Mouse (Mus musculus): ENCODE results near the gene Calml4. TPM values are rescaled to one million over a fixed set of nuclear protein-coding genes. Genes with fewer than 3 reads are reported as not detected.

Calml4 gene
- polyA plus RNA-seq (2015; fragmentation: Nextera tagmentation; extraction: Ambion mirVana), result 55.5 and 58.4 TPM in 2 replicates

DNA sequence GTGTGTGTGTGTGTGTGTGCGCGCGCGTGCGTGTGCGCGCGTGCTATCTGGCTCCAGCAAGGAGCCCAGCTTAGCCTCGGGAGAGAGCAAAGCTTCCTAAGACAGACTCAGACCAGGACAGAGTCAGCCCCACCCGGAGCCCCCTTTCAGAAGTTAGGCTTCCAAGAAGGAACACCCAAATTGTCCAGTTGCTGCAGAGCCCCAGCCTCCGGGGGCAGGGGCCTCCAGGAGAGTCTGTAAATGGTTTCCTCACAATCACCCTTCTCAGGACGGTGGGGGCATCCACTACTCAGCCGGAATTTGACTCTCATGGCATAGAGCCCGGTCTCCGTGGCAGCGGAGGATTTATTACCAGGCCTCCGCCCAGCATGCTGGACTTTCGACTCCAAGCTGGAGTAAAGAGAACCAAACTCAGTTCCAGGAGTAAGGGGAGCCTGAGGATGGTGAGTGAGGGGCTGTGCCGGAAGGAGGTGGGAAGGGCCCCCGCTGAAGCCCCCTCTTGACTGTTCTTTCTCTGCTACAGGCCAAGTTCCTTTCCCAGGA is at the start of gene Calml4:
Calml4 (plus strand) TSS at position 362 of the 543 bp plus-strand sequence.
- Histone ChIP-seq H3K9ac (no peak within 1 kb of the TSS), H3K36me3 (no peaks in the 10 kb centered on the region), H3K27ac (peak within 1 kb of the TSS; percentile 83), H3K9me3 (no peaks in the 10 kb centered on the region), H3K4me3 (replicated peaks) (peak within 1 kb of the TSS; percentile 25), H3K4me1 (peaks cover 28% of the 10 kb centered on the region), H3K27me3 (replicated peaks) (no peaks in the 10 kb centered on the region), H3K4me2 (peak within 1 kb of the TSS; percentile 46)
- peak; percentile 59 for ATAC-seq (ENCODE audit: insufficient read depth, low FRiP score, low read depth)
- WGBS, result 27% methylated on average over 20 of the region's 20 CpGs

DNA sequence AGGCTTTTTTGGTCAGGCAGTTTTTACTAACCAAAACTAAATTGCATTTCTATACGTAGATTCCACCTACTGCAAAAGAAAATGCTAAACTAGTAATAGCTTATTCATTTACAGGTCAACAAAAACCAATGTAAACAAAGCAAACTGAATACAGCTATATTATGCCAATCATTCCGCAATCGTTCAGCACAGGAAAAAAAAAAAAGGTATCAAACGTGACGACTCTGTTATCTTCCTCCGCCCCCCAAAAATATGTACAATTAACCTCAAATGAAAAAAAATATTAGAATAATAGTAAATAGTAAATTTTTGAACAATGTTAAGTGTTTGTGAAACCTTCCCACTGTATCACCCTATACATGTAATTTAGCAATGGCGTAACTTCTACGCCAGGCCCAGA is 47.8 kb upstream of the Calml4 start:
- no peak for ATAC-seq (ENCODE audit: insufficient read depth, low FRiP score, low read depth)
- H3K4me2 ChIP-seq, result peak overlapping the region; percentile 87
- H3K27ac ChIP-seq, result no peak overlapping the region
- no peaks in the 10 kb centered on the region for H3K9me3 ChIP-seq
- peak overlapping the region; percentile 95; the same call in 1 of the 2 replicates for H3K9ac ChIP-seq
- no peaks in the 10 kb centered on the region for H3K27me3 ChIP-seq (replicated peaks)
- H3K4me3 ChIP-seq (replicated peaks), result peak overlapping the region; percentile 94
- WGBS, result 15% methylated on average over 8 of the region's 8 CpGs
- H3K4me1 ChIP-seq, result peaks cover 24% of the 10 kb centered on the region
- no peaks in the 10 kb centered on the region for H3K36me3 ChIP-seq

DNA sequence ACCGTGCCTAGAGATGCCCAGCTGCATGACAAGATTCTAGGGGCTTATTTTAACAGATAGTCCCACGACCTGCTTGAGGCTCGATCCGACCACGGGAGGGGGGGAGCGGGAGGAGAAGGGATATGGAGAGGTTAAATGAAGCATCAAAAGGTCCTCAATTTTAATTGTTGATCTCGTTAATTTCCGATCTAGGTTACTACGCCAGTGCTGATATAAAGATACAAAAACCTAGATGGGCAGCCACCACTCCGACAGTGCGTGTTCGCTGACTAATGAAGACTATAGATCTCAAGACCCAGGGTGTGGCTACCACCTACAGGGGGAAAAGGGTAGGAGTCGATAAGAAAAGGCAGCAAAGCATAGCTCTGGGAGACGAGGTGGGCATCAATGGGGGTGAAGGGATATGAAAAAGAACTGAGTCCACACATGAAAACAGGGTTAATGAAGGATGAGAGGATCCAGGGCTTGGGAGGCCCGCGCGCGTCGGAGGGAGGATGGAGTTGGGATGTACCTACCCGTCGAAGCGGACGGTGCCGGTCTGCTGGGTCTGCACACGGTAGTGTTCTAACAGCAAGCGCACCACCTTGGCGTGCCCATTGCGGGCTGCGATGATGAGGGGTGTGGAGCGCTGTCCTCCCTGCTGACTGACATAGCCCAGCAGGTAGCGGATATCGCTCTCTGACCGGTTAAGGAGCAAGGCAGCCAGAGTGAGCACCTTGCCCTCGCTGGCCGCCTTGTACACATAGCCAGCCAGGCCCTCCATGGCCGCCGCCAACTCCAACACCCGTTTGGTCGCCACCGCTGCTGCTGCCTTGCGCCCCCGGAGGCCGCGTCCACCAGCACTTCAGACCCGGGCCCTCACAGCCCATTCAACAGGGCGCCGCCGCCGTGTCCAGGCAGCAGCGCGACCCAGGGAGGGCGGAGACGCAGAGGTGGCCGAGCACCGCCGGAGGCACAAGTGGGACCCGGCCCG is 47.1 kb upstream of the Calml4 start:
- peak; percentile 48 for ATAC-seq (ENCODE audit: insufficient read depth, low FRiP score, low read depth)
- Histone ChIP-seq H3K27me3 (replicated peaks) (no peaks in the 10 kb centered on the region), H3K9me3 (no peaks in the 10 kb centered on the region), H3K36me3 (no peaks in the 10 kb centered on the region), H3K9ac (peak overlapping the region; percentile 95), H3K4me3 (replicated peaks) (peak overlapping the region; percentile 94), H3K4me2 (peak overlapping the region; percentile 87), H3K4me1 (peaks cover 24% of the 10 kb centered on the region), H3K27ac (peak overlapping the region; percentile 97)
- WGBS, result under 1% methylated on average over 58 of the region's 58 CpGs

DNA sequence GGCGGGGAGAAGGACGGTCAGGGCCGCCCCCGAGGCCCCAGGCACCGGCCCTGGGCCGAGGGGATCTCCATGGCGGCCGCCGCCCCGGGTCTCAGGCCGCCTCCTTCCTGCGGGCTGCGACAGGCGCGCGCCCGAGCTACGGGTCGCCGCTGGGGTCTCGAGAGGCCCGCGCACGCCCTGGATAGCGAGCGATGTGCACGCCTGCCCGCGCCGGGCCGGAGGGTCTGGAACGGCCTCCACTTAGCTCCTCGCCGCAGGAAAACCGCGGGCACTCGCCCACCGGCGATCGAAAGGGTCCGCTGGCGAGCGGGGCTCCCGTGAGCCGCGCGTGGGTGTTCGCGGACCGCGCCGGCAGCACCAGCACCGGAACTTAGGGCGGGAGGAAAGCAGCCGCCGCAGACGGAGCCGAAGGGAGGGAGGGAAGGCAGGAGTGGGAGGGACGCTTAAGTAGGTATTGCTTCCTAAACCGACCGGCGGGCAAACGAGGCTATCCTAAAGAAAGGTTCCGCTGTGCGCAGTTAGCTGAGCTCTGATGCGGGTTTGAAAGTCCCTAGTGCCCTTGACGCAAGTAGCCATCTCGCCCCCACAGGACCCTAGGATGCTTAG is 46.3 kb upstream of the Calml4 start, which contains the start of gene Fem1b:
Fem1b (minus strand) TSS at position 419 of the 606 bp plus-strand sequence.
- Histone ChIP-seq H3K27me3 (replicated peaks) (no peaks in the 10 kb centered on the region), H3K4me3 (replicated peaks) (peak within 1 kb of the TSS; percentile 94), H3K27ac (peak within 1 kb of the TSS; percentile 97), H3K36me3 (no peaks in the 10 kb centered on the region), H3K4me1 (peaks cover 24% of the 10 kb centered on the region), H3K9me3 (no peaks in the 10 kb centered on the region), H3K9ac (peak within 1 kb of the TSS; percentile 95), H3K4me2 (peak within 1 kb of the TSS; percentile 87)
- peak; percentile 92 for ATAC-seq (ENCODE audit: insufficient read depth, low FRiP score, low read depth)
- under 1% methylated on average over 54 of the region's 68 CpGs for WGBS

DNA sequence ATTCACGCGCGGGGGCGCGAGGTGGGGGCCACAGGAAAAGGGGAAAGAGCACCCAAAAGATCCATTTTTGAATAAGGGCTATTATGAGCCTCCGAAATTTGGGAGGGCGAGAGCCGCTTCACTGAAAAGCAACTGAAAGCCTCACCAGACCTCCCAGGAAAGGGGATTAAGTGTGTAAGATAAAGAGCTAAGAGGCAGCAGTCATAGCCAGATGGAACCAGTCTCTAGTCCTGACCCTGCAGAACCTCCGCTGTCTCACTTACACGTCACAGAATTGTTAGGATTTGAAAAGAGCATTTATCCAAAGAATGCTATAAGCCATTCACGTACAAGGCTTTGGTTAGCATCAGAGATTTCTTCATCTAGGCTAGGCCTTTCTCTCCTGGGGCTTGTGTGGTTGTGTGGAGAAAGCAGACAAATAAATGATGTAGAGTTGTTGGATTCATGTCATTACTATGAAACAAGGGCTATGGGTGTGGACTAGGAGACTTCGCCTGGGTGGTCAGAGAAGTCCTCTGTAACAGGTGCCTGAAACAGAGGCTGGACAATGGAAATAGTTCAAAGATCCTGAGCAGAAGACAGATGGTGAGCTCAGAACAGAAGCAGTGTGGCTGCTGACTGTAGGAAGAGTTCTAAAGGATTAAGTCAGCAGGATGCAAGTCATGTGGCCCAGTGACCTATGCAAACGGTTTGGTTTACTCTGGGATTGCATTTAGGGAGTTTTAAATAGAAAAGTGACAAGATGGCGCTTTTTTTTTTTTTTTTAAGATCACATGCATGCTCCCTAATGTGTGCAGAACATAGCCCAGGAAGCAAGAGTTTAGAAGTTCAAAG is 45.4 kb upstream of the Calml4 start:
- Histone ChIP-seq H3K4me2 (peak overlapping the region; percentile 87), H3K4me3 (replicated peaks) (peak overlapping the region; percentile 94), H3K9ac (peak overlapping the region; percentile 41; the same call in 1 of the 2 replicates), H3K4me1 (peaks cover 24% of the 10 kb centered on the region), H3K27ac (peak overlapping the region; percentile 97), H3K36me3 (no peaks in the 10 kb centered on the region), H3K27me3 (replicated peaks) (no peaks in the 10 kb centered on the region), H3K9me3 (no peaks in the 10 kb centered on the region)
- 16% methylated on average over 14 of the region's 14 CpGs for WGBS
- no peak for ATAC-seq (ENCODE audit: insufficient read depth, low FRiP score, low read depth)

DNA sequence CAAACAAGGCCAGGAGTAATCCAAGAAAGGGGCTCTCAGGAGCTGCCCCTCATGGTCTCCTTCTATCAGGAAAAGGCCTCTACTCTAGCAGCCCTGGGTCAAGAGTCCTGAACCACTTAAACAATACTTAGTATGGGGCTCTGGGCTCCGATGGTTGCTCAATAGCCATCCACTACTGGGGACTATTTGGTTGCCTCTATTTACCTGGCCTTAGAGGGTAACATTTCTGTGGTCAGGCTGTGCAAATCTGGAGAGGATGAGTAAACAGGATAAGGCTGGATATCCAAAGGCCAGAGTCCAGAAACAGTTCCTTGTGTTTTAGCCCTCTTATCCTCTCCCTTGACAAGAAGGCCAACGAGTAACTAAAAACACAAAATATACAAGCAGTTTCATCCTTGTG is 43.1 kb upstream of the Calml4 start:
- no peak overlapping the region for H3K4me3 ChIP-seq (replicated peaks)
- no peaks in the 10 kb centered on the region for H3K9me3 ChIP-seq
- H3K27ac ChIP-seq, result no peak overlapping the region
- H3K27me3 ChIP-seq (replicated peaks), result no peaks in the 10 kb centered on the region
- no peak for ATAC-seq (ENCODE audit: insufficient read depth, low FRiP score, low read depth)
- 75% methylated on average over 2 of the region's 2 CpGs for WGBS
- peaks cover 9% of the 10 kb centered on the region for H3K4me1 ChIP-seq
- H3K4me2 ChIP-seq, result no peak overlapping the region
- no peak overlapping the region for H3K9ac ChIP-seq
- H3K36me3 ChIP-seq, result no peaks in the 10 kb centered on the region

DNA sequence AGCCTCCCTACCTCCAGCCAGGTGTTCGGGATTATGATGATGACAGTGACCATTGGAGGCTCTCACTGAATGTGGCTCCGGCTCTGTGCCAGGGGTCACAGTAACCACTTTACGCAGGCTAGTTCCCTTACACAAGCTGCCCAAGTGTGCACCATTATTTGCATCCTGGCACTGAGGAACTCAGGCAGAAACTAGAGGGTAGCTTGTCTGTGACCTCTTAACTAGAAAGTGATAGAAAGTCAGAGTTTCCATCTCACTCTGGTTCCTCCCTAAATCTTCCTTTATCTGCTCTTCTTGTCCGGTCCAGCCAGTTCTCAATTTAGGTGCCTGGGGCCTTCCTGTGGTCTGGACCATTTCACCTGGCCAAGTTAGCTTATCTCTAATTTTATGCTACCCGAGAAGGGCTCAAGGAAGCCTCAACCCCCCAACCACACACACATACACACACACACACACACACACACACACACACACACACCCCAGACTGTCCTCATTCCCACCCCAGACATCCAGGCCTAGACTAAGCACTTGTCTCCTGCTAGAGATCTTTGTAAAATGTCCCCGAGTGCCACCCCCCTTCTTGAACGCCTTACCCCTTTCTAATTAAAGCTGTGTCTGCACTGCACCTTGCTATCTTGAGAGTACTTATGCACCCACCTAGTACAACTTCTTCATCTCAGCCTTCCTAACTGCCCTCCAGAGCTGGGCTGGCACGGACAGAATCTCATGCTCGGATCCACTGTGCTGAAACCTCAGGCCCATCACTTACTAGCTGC is 41.4 kb upstream of the Calml4 start:
- H3K4me2 ChIP-seq, result no peak overlapping the region
- H3K36me3 ChIP-seq, result no peaks in the 10 kb centered on the region
- no peaks in the 10 kb centered on the region for H3K27me3 ChIP-seq (replicated peaks)
- no peak overlapping the region for H3K4me3 ChIP-seq (replicated peaks)
- H3K9me3 ChIP-seq, result no peaks in the 10 kb centered on the region
- 80% methylated on average over 9 of the region's 9 CpGs for WGBS
- H3K9ac ChIP-seq, result no peak overlapping the region
- H3K27ac ChIP-seq, result no peak overlapping the region
- no peak for ATAC-seq (ENCODE audit: insufficient read depth, low FRiP score, low read depth)
- H3K4me1 ChIP-seq, result peaks cover 9% of the 10 kb centered on the region

DNA sequence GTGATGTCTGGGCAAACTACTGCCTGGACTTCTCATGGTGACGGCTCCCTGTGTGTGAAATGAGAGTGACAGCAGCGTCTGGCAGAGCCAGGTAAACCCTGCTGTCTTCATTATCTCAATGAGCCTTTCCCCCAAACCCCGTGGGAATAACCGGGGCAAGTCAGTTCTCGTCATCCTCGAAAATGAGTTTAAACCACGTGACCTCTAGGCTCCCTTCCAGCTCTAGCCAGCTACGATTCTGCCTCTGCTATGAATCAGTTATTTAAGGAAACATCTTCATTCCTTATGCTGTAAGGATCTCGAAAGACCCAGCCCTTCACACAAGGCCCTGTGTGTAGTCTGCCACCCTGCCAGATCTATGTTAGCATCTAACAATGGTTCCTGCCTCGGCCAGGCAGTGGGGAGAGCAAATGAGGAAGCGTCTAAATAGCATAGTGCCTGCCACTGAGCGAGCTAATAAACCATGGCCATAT is 40.7 kb upstream of the Calml4 start:
- H3K36me3 ChIP-seq, result no peaks in the 10 kb centered on the region
- no peak overlapping the region for H3K9ac ChIP-seq
- peak overlapping the region; percentile 63 for H3K27ac ChIP-seq
- no peaks in the 10 kb centered on the region for H3K27me3 ChIP-seq (replicated peaks)
- H3K9me3 ChIP-seq, result no peaks in the 10 kb centered on the region
- H3K4me2 ChIP-seq, result no peak overlapping the region
- no peak overlapping the region for H3K4me3 ChIP-seq (replicated peaks)
- peaks cover 7% of the 10 kb centered on the region for H3K4me1 ChIP-seq
- no peak for ATAC-seq (ENCODE audit: insufficient read depth, low FRiP score, low read depth)
- 56% methylated on average over 12 of the region's 12 CpGs for WGBS

DNA sequence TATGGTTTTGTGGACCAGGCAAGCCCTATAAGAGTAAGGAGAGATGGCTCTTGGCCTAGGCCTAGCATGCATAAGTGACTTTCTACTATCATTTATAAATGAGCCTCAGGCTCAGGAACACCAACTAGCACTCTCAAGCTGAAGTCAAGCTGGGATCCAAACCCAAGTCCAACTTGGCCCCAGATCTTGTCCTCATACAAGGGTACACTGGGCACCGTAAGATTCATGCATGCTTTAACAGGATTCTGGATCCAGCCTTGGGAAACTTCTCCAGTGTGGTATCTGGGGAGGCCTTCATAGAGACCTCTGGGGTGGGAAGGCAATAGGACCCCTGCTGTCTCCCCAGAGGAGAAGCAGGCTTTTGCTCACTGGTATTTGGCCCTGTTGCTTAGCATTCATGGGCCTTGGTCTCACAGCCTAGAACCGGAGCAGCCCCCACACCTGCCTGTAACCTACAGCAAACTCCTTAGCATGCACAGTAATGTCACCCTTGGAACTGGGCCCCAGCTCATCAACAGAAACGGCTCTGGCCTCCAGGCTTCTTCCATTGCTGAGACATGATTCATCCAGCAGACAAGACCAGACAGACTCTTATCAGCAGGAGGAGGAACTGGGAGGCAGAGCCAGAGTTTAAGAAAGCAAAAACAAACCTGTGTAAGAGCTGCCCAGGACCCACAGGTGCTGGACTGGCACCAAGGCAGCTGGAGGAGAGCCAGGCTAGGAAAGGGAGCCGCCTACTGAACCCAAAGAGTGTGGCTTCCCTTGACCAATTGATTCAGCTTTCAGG is 39.9 kb upstream of the Calml4 start:
- H3K27ac ChIP-seq, result peak overlapping the region; percentile 63
- H3K9me3 ChIP-seq, result no peaks in the 10 kb centered on the region
- no peaks in the 10 kb centered on the region for H3K27me3 ChIP-seq (replicated peaks)
- 67% methylated on average over 4 of the region's 4 CpGs for WGBS
- ATAC-seq (ENCODE audit: insufficient read depth, low FRiP score, low read depth), result peak; percentile 43; the same call in 1 of the 2 replicates
- H3K36me3 ChIP-seq, result no peaks in the 10 kb centered on the region
- no peak overlapping the region for H3K4me2 ChIP-seq
- no peaks in the 10 kb centered on the region; the same call in 1 of the 2 replicates for H3K4me1 ChIP-seq
- H3K9ac ChIP-seq, result no peak overlapping the region
- no peak overlapping the region for H3K4me3 ChIP-seq (replicated peaks)

DNA sequence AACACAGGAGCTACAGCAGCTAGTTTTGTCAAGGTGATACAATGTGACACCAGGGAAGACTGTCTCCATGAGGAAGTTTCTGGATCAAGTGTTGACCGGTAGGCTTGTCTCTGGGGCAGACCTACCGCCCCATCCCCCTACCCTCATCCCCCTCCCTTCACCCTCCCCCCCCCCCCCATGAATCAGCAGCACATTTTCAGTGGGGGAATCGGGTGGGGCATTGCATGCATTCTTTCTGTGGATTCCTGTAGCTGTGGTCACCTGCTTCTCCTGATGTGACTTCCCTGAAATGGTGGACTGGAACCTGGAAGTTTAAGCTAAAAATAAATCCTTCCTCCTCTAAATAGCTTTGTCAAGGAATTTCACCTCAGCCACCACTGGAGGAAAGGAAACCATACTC is 38.4 kb upstream of the Calml4 start:
- no peaks in the 10 kb centered on the region; the same call in 1 of the 2 replicates for H3K4me1 ChIP-seq
- no peak overlapping the region for H3K9ac ChIP-seq
- no peak for ATAC-seq (ENCODE audit: insufficient read depth, low FRiP score, low read depth)
- WGBS, result 66% methylated on average over 3 of the region's 3 CpGs
- H3K36me3 ChIP-seq, result no peaks in the 10 kb centered on the region
- no peak overlapping the region for H3K4me2 ChIP-seq
- no peak overlapping the region for H3K27ac ChIP-seq
- H3K9me3 ChIP-seq, result no peaks in the 10 kb centered on the region
- no peaks in the 10 kb centered on the region for H3K27me3 ChIP-seq (replicated peaks)
- no peak overlapping the region for H3K4me3 ChIP-seq (replicated peaks)

Measured in stomach, embryonic 15.5 days (tissue).